Mouse (Mus musculus) midbrain, embryonic 11.5 days (tissue): ENCODE measurements at regions not wholly inside any gene's neighbourhood (a gene's known extent, or its start where the extent isn't known, plus 50 kb on each side); places are given as distances from the start of the nearest gene placed in this dataset.

Source experiments
- ATAC-seq: fragments of 200-750 bp; cut with Nextera tagmentation; 2 replicates; pipeline ENCODE4 v1.8.0; 2017; ENCODE audit warnings: moderate TSS enrichment, moderate library complexity; ENCODE audit not compliant: low FRiP score
- DNase-seq: peaks from one replicate; pipeline ENCODE4 v3.0.0; 2015; ENCODE audit warnings: low spot score; ENCODE audit errors: missing footprints
- H3K27ac ChIP-seq: fragments of 300-500 bp; sonication (generic); 2 replicates; pipeline ENCODE4 v1.5.1; 2014; ENCODE audit warnings: low read depth, low read length
- H3K27me3 ChIP-seq: fragments of 300-500 bp; sonication (generic); 2 replicates; pipeline ENCODE4 v1.6.1; 2014; ENCODE audit warnings: mild to moderate bottlenecking, low read length, moderate library complexity, mixed read lengths; ENCODE audit not compliant: control insufficient read depth, insufficient read depth
- H3K36me3 ChIP-seq: fragments of 300-500 bp; sonication (generic); 2 replicates; pipeline ENCODE4 v1.6.1; 2014; ENCODE audit warnings: mild to moderate bottlenecking, low read length, moderate library complexity, mixed read lengths; ENCODE audit not compliant: control insufficient read depth, insufficient read depth
- H3K4me1 ChIP-seq: fragments of 300-500 bp; sonication (generic); 2 replicates; pipeline ENCODE4 v1.6.1; 2014; ENCODE audit warnings: low read length; ENCODE audit not compliant: control insufficient read depth, insufficient read depth
- H3K4me2 ChIP-seq: fragments of 300-500 bp; sonication (generic); 2 replicates; pipeline ENCODE4 v1.6.1; 2014; ENCODE audit warnings: mild to moderate bottlenecking, moderate library complexity
- H3K4me3 ChIP-seq: fragments of 300-500 bp; sonication (generic); 2 replicates; pipeline ENCODE4 v1.5.1; 2014; ENCODE audit warnings: low read depth, low read length
- H3K9ac ChIP-seq: fragments of 300-500 bp; sonication (generic); 2 replicates; pipeline ENCODE4 v1.6.1; 2014; ENCODE audit warnings: low read length
- H3K9me3 ChIP-seq: fragments of 300-500 bp; sonication (generic); 2 replicates; pipeline ENCODE4 v1.6.1; 2016; ENCODE audit warnings: low read length; ENCODE audit not compliant: control insufficient read depth
- WGBS: fragments of 180-500 bp; shearing (Covaris S2); extraction: QIAGEN DNeasy Blood & Tissue Kit; methylation state at CpG from one replicate; pipeline ENCODE4 v1.1.7; 2014; 5-methylcytosine and 5-hydroxymethylcytosine counted together

DNA sequence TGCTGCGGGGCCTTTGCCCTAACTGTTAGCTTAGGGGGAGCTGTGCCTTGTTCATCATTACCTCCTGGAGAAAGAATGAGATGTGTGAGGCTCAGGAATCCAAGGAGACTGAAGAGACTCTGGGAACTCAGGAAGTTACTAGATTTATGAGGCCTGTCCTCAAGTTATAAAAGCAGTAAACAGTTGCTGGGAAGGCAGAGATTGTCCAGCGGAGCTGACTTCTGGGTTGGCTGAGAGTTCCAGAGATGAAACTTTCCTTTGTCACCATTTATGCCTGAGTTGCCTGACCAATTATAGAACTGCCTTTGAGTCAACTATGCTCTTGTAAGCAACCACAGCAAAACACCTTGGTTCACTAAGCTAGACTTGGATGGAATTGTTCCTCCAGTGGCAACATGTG lies 282.1 kb upstream of the Gli3 start:
- Histone ChIP-seq H3K9ac (no peak overlapping the region), H3K27me3 (no peaks in the 10 kb centered on the region), H3K4me2 (no peak overlapping the region), H3K9me3 (no peaks in the 10 kb centered on the region), H3K27ac (no peak overlapping the region), H3K36me3 (no peaks in the 10 kb centered on the region), H3K4me1 (no peaks in the 10 kb centered on the region), H3K4me3 (no peak overlapping the region)
- DNase-seq (no peak), ATAC-seq (no peak)
- 73% methylated on average over 2 of the region's 2 CpGs for WGBS

DNA sequence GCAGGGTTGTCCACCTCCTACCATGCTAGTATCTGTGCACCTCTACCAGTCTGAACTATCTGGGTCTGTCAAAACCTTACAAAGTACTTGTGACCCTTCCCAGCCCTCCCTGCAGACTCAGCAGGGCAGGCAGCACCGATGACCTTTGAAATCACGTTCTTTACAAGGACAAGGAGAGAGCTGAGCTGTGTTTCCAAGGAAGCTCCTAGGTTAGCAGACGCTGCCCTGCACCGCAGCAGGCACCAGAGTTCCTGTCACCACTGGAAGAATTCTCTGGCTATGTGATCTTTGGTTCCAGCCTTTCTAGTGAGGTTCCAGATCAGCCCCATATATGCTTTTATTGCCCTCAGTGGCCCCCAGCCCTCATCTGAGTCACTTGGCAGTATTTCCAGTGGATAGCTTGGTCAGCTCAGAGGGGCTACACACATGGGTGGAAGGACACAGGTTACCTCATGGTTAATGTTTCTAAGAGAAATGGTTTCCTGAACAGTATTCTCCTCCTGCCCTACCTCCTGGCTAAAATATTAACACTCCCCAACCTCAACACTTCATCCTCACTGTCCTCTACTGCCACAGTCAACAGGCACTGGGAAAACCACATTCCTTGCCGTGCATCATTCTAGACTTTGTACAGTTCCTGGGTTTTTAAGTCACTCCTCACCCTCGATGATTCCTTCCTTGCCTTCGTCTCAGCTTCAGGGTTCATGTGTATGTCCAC lies 251.2 kb upstream of the Gli3 start:
- 89% methylated on average over 7 of the region's 7 CpGs for WGBS
- Histone ChIP-seq H3K4me1 (no peaks in the 10 kb centered on the region), H3K9me3 (no peaks in the 10 kb centered on the region), H3K27me3 (no peaks in the 10 kb centered on the region), H3K36me3 (no peaks in the 10 kb centered on the region), H3K9ac (no peak overlapping the region), H3K4me2 (no peak overlapping the region), H3K27ac (no peak overlapping the region), H3K4me3 (no peak overlapping the region)
- DNase-seq (no peak), ATAC-seq (no peak)

DNA sequence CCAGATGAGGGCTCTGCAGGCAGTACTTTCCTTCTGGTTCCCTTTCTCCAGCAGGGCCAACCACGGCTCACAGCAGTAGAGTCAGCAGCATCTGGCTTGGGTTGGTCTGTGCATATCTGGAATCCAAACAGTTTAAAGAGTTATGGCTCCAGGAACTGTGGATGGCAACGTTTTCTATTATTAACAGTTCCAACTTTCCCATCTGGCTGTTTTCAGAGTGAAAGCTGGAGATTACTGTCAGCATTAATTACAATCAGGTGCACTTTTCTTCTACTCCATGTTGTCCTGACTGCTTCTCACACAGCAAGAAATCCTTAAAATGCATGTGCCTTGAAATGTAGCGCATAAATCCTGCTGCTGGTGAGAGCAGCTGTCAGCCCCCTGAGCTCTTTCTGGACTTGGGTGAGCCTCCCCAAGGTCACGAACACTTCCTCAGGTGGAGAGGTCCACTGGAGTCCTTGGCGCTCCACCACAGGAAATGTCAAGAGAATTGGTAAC lies 250.6 kb upstream of the Gli3 start:
- Histone ChIP-seq H3K4me3 (no peak overlapping the region), H3K27me3 (no peaks in the 10 kb centered on the region), H3K4me1 (no peaks in the 10 kb centered on the region), H3K4me2 (no peak overlapping the region), H3K9me3 (no peaks in the 10 kb centered on the region), H3K36me3 (no peaks in the 10 kb centered on the region), H3K9ac (no peak overlapping the region), H3K27ac (no peak overlapping the region)
- DNase-seq (no peak), ATAC-seq (no peak)
- 67% methylated on average over 5 of the region's 5 CpGs for WGBS

DNA sequence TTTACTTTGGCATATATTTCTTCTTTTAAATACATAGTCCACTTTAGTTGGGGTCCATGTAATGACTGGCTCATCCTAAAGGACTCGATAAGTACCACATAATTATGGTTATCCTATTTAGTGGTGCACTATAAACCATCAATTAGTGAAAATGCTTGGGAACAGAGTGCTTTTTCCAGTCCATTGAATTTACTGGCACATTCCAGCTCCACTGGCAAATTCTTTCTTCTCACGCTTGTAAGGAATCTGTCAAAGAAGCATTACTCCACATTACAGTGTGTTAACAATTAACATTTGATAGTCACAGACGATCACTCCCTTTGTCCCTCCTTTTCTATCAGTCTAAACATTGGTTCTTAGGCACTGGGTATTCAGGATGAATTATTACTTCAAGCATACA lies 241.7 kb upstream of the Gli3 start:
- no peak overlapping the region for H3K4me3 ChIP-seq
- H3K4me1 ChIP-seq = no peaks in the 10 kb centered on the region
- H3K27ac ChIP-seq = no peak overlapping the region
- 66% methylated on average over 3 of the region's 3 CpGs for WGBS
- ATAC-seq (no peak), DNase-seq (no peak)
- H3K36me3 ChIP-seq = no peaks in the 10 kb centered on the region
- H3K27me3 ChIP-seq = no peaks in the 10 kb centered on the region
- H3K4me2 ChIP-seq = no peak overlapping the region
- H3K9ac ChIP-seq = no peak overlapping the region
- H3K9me3 ChIP-seq = no peaks in the 10 kb centered on the region

DNA sequence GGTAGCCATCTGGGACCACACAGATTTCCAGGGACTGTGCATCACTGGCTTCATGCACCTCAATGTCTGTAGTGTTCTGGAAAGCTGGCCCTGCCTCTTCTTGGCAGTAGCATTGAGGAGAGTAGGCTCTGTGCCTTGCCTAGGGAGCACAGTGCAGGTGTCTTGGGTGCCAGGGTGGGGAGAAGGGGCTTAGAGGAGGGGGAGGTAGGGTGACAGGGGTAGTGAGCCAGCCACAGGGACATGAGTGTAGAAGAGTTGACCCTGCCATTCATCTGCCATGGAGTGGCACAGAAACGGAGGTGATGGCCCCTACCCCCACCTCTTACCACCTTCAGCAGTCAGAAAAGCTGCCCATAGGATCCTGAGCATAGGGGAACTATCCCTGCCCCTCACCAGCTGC lies 235.4 kb upstream of the Gli3 start:
- ATAC-seq (no peak), DNase-seq (no peak)
- Histone ChIP-seq H3K4me3 (no peak overlapping the region), H3K9ac (no peak overlapping the region), H3K36me3 (no peaks in the 10 kb centered on the region), H3K4me2 (no peak overlapping the region), H3K27me3 (no peaks in the 10 kb centered on the region), H3K4me1 (no peaks in the 10 kb centered on the region), H3K9me3 (no peaks in the 10 kb centered on the region), H3K27ac (no peak overlapping the region)
- WGBS = 69% methylated on average over 1 of the region's 1 CpGs
